Mouse (Mus musculus) myocyte (in vitro differentiated cells): ENCODE data around the gene Wdr5. TPM values are rescaled to one million over a fixed set of nuclear protein-coding genes. Genes with fewer than 3 reads are reported as not detected.
A peak's percentile ranks its signal among the peaks of the same experiment; 100 is the strongest.
"Not testable (repeated sequence)": the region's sequence is repeated elsewhere in the genome, so short reads cannot be mapped to it uniquely, and the experiment has no call there.

Source experiments
- H3K27me3 ChIP-seq: one replicate; pipeline ENCODE4 v1.6.1; 2011; ENCODE audit not compliant: control insufficient read depth, insufficient read depth, insufficient read length
- H3K36me3 ChIP-seq: one replicate; pipeline ENCODE4 v1.6.1; 2011; ENCODE audit not compliant: control insufficient read depth, insufficient read depth
- H3K4me2 ChIP-seq: one replicate; pipeline ENCODE4 v1.6.1; 2011; ENCODE audit warnings: low read depth, control low read depth
- H3K4me3 ChIP-seq: one replicate; pipeline ENCODE4 v1.5.1; 2011; ENCODE audit warnings: mild to moderate bottlenecking, control low read depth, moderate library complexity
- H3K79me2 ChIP-seq: one replicate; pipeline ENCODE4 v1.6.1; 2011; ENCODE audit not compliant: control insufficient read depth, insufficient read depth
- H3ac ChIP-seq: one replicate; pipeline ENCODE4 v1.6.1; 2011; ENCODE audit not compliant: control insufficient read depth, insufficient read length
- CEBPB ChIP-seq: IDR thresholded peaks from 2 replicates; pipeline ENCODE4 v1.6.1; 2011; ENCODE audit warnings: mild to moderate bottlenecking, moderate library complexity; ENCODE audit not compliant: poor library complexity, insufficient read depth, severe bottlenecking
- E2F4 ChIP-seq: IDR thresholded peaks from one replicate; pipeline ENCODE4 v1.6.1; 2011; ENCODE audit warnings: mild to moderate bottlenecking, control low read depth, moderate library complexity; ENCODE audit not compliant: insufficient read depth
- MAX ChIP-seq: IDR thresholded peaks from one replicate; pipeline ENCODE4 v1.6.1; 2011; ENCODE audit warnings: low read depth, mild to moderate bottlenecking, control low read depth
- MYOD1 ChIP-seq, 3 experiments: IDR thresholded peaks; one replicate each; pipeline ENCODE4 v1.6.1; 2011; ENCODE audit warnings: control low read depth in 2 of 3, low read depth in 2 of 3, mild to moderate bottlenecking in 2 of 3, moderate library complexity in 1 of 3; ENCODE audit not compliant: insufficient read length in 2 of 3, control insufficient read depth in 1 of 3
- MYOG ChIP-seq, 3 experiments: IDR thresholded peaks; one replicate each; pipeline ENCODE4 v1.6.1; 2011; ENCODE audit warnings: control low read depth in 2 of 3, low read depth in 2 of 3, mild to moderate bottlenecking in 2 of 3; ENCODE audit not compliant: insufficient read length in 2 of 3, control insufficient read depth in 1 of 3, insufficient read depth in 1 of 3
- POLR2A ChIP-seq: IDR thresholded peaks from one replicate; pipeline ENCODE4 v1.6.1; 2011; ENCODE audit warnings: low read depth, mild to moderate bottlenecking, control low read depth, moderate library complexity; ENCODE audit not compliant: insufficient read length
- POLR2AphosphoS2 ChIP-seq: IDR thresholded peaks from one replicate; pipeline ENCODE4 v1.6.1; 2011; ENCODE audit warnings: low read depth, control low read depth; ENCODE audit not compliant: insufficient read length
- REST ChIP-seq: IDR thresholded peaks from one replicate; pipeline ENCODE4 v1.6.1; 2011; ENCODE audit warnings: mild to moderate bottlenecking, control low read depth, moderate library complexity; ENCODE audit not compliant: insufficient read depth, insufficient read length
- SRF ChIP-seq: IDR thresholded peaks from one replicate; pipeline ENCODE4 v1.6.1; 2011; ENCODE audit warnings: low read depth; ENCODE audit not compliant: control insufficient read depth, insufficient read length
- TCF12 ChIP-seq: IDR thresholded peaks from one replicate; pipeline ENCODE4 v1.6.1; 2011; ENCODE audit warnings: mild to moderate bottlenecking, control low read depth; ENCODE audit not compliant: poor library complexity, insufficient read depth, severe bottlenecking
- TCF3 ChIP-seq: IDR thresholded peaks from one replicate; pipeline ENCODE4 v1.6.1; 2011; ENCODE audit warnings: low read depth, control low read depth; ENCODE audit not compliant: insufficient read length
- USF1 ChIP-seq: IDR thresholded peaks from one replicate; pipeline ENCODE4 v1.6.1; 2011; ENCODE audit warnings: low read depth, mild to moderate bottlenecking, control low read depth, moderate library complexity
- polyA plus RNA-seq: library from polyadenylated mRNA; unstranded; fragments of >200 nt; fragmentation: generic; extraction: Trizol; gene quantifications from one replicate; pipeline ENCODE4 v1.2.1, GENCODE M21; 2012; ENCODE audit warnings: missing spikeins

Gene Wdr5
- polyA plus RNA-seq, 1 experiment = 34.8 TPM

GRCm38 (mm10) chr2:27513861-27514260 lies 1.1 kb upstream of the Wdr5 start:
- Histone ChIP-seq H3ac (no peak overlapping the region), H3K27me3 (no peaks in the 10 kb centered on the region), H3K36me3 (peaks cover 5% of the 10 kb centered on the region), H3K4me2 (peak overlapping the region; percentile 78), H3K79me2 (peaks cover 37% of the 10 kb centered on the region), H3K4me3 (peak overlapping the region; percentile 84)
- no peak for TF ChIP-seq REST
- TF ChIP-seq MYOD1 (IDR thresholded peaks at IDR 0.05; ENCODE audit: control insufficient read depth in 1 of 3, insufficient read length in 2 of 3, low read depth in 2 of 3) = no peak
- TF ChIP-seq USF1 = no peak
- TF ChIP-seq MYOG (IDR thresholded peaks at IDR 0.05; ENCODE audit: control insufficient read depth in 1 of 3, insufficient read depth in 1 of 3, insufficient read length in 2 of 3, low read depth in 2 of 3) = no peak
- TF ChIP-seq CEBPB = no peak
- TF ChIP-seq TCF12 = no peak
- TF ChIP-seq POLR2AphosphoS2 = no peak
- no peak for TF ChIP-seq POLR2A

- Histone ChIP-seq H3K36me3 (peaks cover 22% of the 10 kb centered on the region), H3ac (peak overlapping the region; percentile 61), H3K4me3 (peak overlapping the region; percentile 84), H3K27me3 (no peaks in the 10 kb centered on the region), H3K79me2 (peaks cover 49% of the 10 kb centered on the region), H3K4me2 (peak overlapping the region; percentile 78)
- TF ChIP-seq MYOG (IDR thresholded peaks at IDR 0.05; ENCODE audit: control insufficient read depth in 1 of 3, insufficient read depth in 1 of 3, insufficient read length in 2 of 3, low read depth in 2 of 3) (no peak), MYOD1 (IDR thresholded peaks at IDR 0.05; ENCODE audit: control insufficient read depth in 1 of 3, insufficient read length in 2 of 3, low read depth in 2 of 3) (no peak), E2F4 (no peak), MAX (no peak), TCF3 (no peak), USF1 (no peak), POLR2A (no peak), REST (no peak), SRF (no peak), TCF12 (no peak), POLR2AphosphoS2 (no peak), CEBPB (no peak)
Measured at GRCm38 (mm10) chr2:27515341-27516166, 597 bp downstream of the Wdr5 start.

DNA sequence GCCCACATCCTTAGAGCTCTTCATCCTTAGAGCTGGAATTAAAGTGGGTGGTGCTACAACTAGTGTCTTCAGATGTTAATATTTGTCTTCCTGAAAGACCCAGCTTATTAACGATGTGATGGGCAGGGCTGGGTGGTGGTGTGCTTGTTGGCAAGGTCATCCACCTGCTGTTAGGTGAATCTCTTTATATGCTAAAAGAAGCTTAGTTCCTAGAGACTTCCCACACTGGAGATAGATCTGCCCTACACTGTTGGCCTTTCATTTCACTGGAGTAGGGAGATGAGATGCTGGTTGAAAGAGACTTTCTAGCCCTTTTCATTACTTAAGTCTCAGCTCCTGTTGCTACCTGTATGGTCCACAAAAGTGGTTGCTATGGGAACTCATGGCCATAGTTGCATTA lies 1.3 kb downstream of the Wdr5 start:
- Histone ChIP-seq H3K4me2 (peak overlapping the region; percentile 78), H3K27me3 (no peaks in the 10 kb centered on the region), H3ac (no peak overlapping the region), H3K4me3 (peak overlapping the region; percentile 84), H3K36me3 (peaks cover 28% of the 10 kb centered on the region), H3K79me2 (peaks cover 49% of the 10 kb centered on the region)
- no peak for TF ChIP-seq REST
- TF ChIP-seq MAX = no peak
- no peak for TF ChIP-seq TCF3
- no peak for TF ChIP-seq USF1
- TF ChIP-seq CEBPB = no peak
- no peak for TF ChIP-seq TCF12
- TF ChIP-seq POLR2A = no peak
- no peak for TF ChIP-seq MYOG (IDR thresholded peaks at IDR 0.05; ENCODE audit: control insufficient read depth in 1 of 3, insufficient read depth in 1 of 3, insufficient read length in 2 of 3, low read depth in 2 of 3)
- no peak for TF ChIP-seq E2F4
- TF ChIP-seq SRF = no peak
- TF ChIP-seq MYOD1 (IDR thresholded peaks at IDR 0.05; ENCODE audit: control insufficient read depth in 1 of 3, insufficient read length in 2 of 3, low read depth in 2 of 3) = no peak
- TF ChIP-seq POLR2AphosphoS2 = no peak

GRCm38 (mm10) chr2:27518283-27518682 lies 3.3 kb downstream of the Wdr5 start:
- H3K4me3 ChIP-seq = no peak overlapping the region
- no peaks in the 10 kb centered on the region for H3K27me3 ChIP-seq
- H3ac ChIP-seq = no peak overlapping the region
- TF ChIP-seq POLR2AphosphoS2 = no peak
- TF ChIP-seq MAX = no peak
- TF ChIP-seq TCF12 = no peak
- TF ChIP-seq CEBPB = no peak
- peaks cover 32% of the 10 kb centered on the region for H3K36me3 ChIP-seq
- H3K4me2 ChIP-seq = no peak overlapping the region
- peaks cover 49% of the 10 kb centered on the region for H3K79me2 ChIP-seq

DNA sequence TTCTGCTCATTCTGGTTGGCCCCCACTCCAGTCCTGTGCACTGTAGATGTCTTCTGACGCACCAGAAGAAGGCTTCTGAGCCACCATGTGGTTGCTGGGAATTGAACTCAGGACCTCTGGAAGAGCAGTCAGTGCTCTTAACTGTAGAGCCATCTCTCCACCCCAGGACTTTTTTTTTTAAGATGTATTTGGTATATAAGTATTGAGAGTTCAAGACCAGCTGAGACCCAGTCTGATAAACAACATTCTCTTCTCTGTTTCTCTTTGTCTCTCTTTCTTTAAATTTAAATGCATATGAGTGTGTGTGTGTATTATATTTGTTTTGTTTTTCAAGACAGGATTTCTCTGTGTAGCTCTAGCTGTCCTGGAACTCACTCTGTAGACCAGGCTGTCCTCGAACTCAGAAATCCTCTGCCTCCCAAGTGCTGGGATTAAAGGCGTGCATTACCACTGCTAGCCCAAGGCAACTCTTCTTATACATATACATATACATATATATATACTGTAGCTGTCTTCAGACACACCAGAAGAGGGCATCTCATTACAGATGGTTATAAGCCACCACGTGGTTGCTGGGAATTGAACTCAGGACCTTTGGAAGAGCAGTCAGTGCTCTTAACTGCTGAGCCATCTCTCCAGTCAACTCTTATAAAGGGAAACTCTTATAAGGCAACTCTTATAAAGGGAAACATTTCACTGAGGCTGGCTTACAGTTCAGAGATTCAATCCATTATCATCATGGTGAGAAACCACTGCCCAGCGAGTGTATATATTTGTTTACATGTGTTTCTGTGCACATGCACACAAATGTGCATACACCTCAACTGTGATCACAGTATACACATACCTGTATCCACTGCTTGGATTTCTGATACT lies 23.7 kb downstream of the Wdr5 start:
- not testable (repeated sequence) for H3K27me3 ChIP-seq, H3ac ChIP-seq, H3K4me3 ChIP-seq, H3K79me2 ChIP-seq
- Histone ChIP-seq H3K36me3 (peaks cover 16% of the 10 kb centered on the region), H3K4me2 (peak overlapping the region; percentile 54)
